Mouse (Mus musculus) T-helper 2 cell (primary cell): Measurements from ENCODE around the gene Serinc1.

ENCODE experiments used
- in situ Hi-C: fragments of 300-600 bp; cut with MboI, MseI; formaldehyde crosslinking; loops from one replicate; pipeline ENCODE4 v1.15.1; 2025; ENCODE audit warnings: high pct_unique_total_duplicates

The Serinc1 gene

DNA sequence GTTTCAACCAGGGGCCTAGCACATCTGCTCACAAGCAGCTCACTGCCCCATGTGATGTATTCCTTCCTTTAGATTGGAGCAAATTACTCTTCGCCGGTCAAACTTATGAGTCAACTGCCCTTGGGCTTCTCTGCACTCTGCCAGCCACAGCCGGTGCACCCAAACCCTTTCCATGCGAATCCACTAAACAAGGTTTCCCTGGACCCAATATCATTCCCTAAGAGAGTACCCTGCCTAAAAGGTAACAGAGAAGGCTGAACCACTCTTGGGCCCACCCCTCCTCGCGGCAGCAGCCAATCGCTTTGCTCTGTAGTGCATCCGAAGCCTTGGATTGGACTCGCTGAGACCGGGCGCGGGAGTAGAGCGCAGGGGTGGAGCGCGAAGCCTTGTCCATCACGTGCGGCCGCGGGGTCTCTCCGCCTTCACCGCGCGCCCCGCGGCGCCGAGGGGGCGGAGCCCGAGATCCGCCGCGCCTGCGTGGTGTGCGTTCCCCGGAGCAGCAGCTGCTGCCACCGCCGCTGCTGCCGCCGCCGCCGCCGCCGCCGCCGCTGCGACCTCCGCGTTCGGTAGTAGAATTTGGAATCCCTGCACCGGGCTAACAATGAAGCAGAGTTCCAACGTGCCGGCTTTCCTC lies 46.3 kb downstream of the Serinc1 start, which contains the start of gene Hsf2:
Gene Hsf2 (plus strand): TSS at position 478 of the 634 bp plus-strand sequence.
- in situ Hi-C loops: no loop called here

GRCm38 (mm10) chr10:57484741-57485140 lies 47.6 kb downstream of the Serinc1 start:
- in situ Hi-C loops: no loop called here

GRCm38 (mm10) chr10:57481717-57482116 lies 50.6 kb downstream of the Serinc1 start:
- in situ Hi-C loops: no loop called here

GRCm38 (mm10) chr10:57477121-57477843 lies 55.0 kb downstream of the Serinc1 start:
- in situ Hi-C loops: loop anchor here (10.0 kb wide), 1 partner anchor 248 kb away; no protein-coding TSS in a partner anchor
